Mouse (Mus musculus) liver, postnatal 0 days (tissue): ENCODE data around the gene Tomm5. TPM values are rescaled to one million over a fixed set of nuclear protein-coding genes. Genes with fewer than 3 reads are reported as not detected.
"Not testable (repeated sequence)": the region's sequence is repeated elsewhere in the genome, so short reads cannot be mapped to it uniquely, and the experiment has no call there.

Experiments
- ATAC-seq: fragments of 200-750 bp; cut with Nextera tagmentation; 2 replicates; pipeline ENCODE4 v1.8.0; 2017; ENCODE audit warnings: mild to moderate bottlenecking, moderate library complexity
- DNase-seq: peaks from one replicate; pipeline ENCODE4 v3.0.0-alpha.2; 2016
- H3K27ac ChIP-seq: fragments of 300-500 bp; sonication (generic); 2 replicates; pipeline ENCODE4 v1.5.1; 2014; ENCODE audit warnings: antibody characterized with exemption, moderate library complexity, mild to moderate bottlenecking, low read depth
- H3K27me3 ChIP-seq: fragments of 300-500 bp; sonication (generic); 2 replicates; pipeline ENCODE4 v1.6.1; 2014; ENCODE audit warnings: low read length, control low read depth, mixed read lengths; ENCODE audit not compliant: insufficient read depth
- H3K36me3 ChIP-seq: fragments of 300-500 bp; sonication (generic); replicated peaks from 2 replicates; pipeline ENCODE4 v1.6.1; 2014; ENCODE audit warnings: mild to moderate bottlenecking, control low read depth, low read length, moderate library complexity, mixed read lengths; ENCODE audit not compliant: insufficient read depth
- H3K4me1 ChIP-seq: fragments of 300-500 bp; sonication (generic); 2 replicates; pipeline ENCODE4 v1.6.1; 2014; ENCODE audit warnings: antibody characterized with exemption, mild to moderate bottlenecking, control low read depth; ENCODE audit not compliant: insufficient read depth
- H3K4me2 ChIP-seq: fragments of 300-500 bp; sonication (generic); 2 replicates; pipeline ENCODE4 v1.6.1; 2014; ENCODE audit warnings: low read depth, mild to moderate bottlenecking, low read length, moderate library complexity, mixed read lengths
- H3K4me3 ChIP-seq: fragments of 300-500 bp; sonication (generic); 2 replicates; pipeline ENCODE4 v1.5.1; 2014; ENCODE audit warnings: low read depth, low read length
- H3K9ac ChIP-seq: fragments of 300-500 bp; sonication (generic); replicated peaks from 2 replicates; pipeline ENCODE4 v1.6.1; 2014; ENCODE audit warnings: mild to moderate bottlenecking, moderate library complexity
- H3K9me3 ChIP-seq: fragments of 300-500 bp; sonication (generic); 2 replicates; pipeline ENCODE4 v1.6.1; 2016; ENCODE audit warnings: mild to moderate bottlenecking, control low read depth, low read length, mixed read lengths
- CTCF ChIP-seq: sonication (generic); IDR thresholded peaks from 2 replicates; pipeline ENCODE4 v1.5.1; 2016; ENCODE audit warnings: antibody characterized with exemption, low read depth
- EP300 ChIP-seq: IDR thresholded peaks from 2 replicates; pipeline ENCODE4 v1.6.1; 2016; ENCODE audit warnings: antibody characterized with exemption, low read depth, mild to moderate bottlenecking
- WGBS: fragments of 180-500 bp; shearing (Covaris S2); extraction: QIAGEN DNeasy Blood & Tissue Kit; methylation state at CpG from one replicate; pipeline ENCODE4 v1.1.7; 2014; ENCODE audit not compliant: insufficient replicate concordance; 5-methylcytosine and 5-hydroxymethylcytosine counted together
- polyA plus RNA-seq: library from polyadenylated mRNA; unstranded; fragments of >200 nt; fragmentation: Nextera tagmentation; extraction: Ambion mirVana; gene quantifications from 2 replicates; pipeline ENCODE4 v1.2.1, GENCODE M21; 2015

Gene Tomm5
- polyA plus RNA-seq, 1 experiment from 2014 or later = 144 TPM

- Histone ChIP-seq H3K36me3 (no peaks in the 10 kb centered on the region), H3K27ac (no peak overlapping the region), H3K27me3 (no peaks in the 10 kb centered on the region), H3K4me1 (peaks cover 10% of the 10 kb centered on the region; the same call in 1 of the 2 replicates), H3K9me3 (no peaks in the 10 kb centered on the region), H3K4me2 (no peak overlapping the region), H3K4me3 (no peak overlapping the region), H3K9ac (no peak overlapping the region)
- WGBS = 78% methylated on average over 15 of the region's 15 CpGs
- TF ChIP-seq EP300 (no peak), CTCF (no peak)
- ATAC-seq = peak; percentile 31; the same call in 1 of the 2 replicates
- no peak for DNase-seq
These were observed 35.5 kb downstream of the Tomm5 start for GRCm38 (mm10) chr4:45072261-45072973.

- H3K9me3 ChIP-seq = no peaks in the 10 kb centered on the region
- peaks cover 17% of the 10 kb centered on the region for H3K4me1 ChIP-seq
- no peak overlapping the region for H3K4me3 ChIP-seq
- ATAC-seq (no peak), DNase-seq (no peak)
- H3K9ac ChIP-seq = no peak overlapping the region
- no peak overlapping the region for H3K27ac ChIP-seq
- H3K36me3 ChIP-seq = no peaks in the 10 kb centered on the region
- H3K4me2 ChIP-seq = no peak overlapping the region
- 75% methylated on average over 4 of the region's 4 CpGs for WGBS
- TF ChIP-seq CTCF = no peak
- no peak for TF ChIP-seq EP300
- no peaks in the 10 kb centered on the region for H3K27me3 ChIP-seq
These were observed 40.2 kb downstream of the Tomm5 start for GRCm38 (mm10) chr4:45067742-45068141.

DNA sequence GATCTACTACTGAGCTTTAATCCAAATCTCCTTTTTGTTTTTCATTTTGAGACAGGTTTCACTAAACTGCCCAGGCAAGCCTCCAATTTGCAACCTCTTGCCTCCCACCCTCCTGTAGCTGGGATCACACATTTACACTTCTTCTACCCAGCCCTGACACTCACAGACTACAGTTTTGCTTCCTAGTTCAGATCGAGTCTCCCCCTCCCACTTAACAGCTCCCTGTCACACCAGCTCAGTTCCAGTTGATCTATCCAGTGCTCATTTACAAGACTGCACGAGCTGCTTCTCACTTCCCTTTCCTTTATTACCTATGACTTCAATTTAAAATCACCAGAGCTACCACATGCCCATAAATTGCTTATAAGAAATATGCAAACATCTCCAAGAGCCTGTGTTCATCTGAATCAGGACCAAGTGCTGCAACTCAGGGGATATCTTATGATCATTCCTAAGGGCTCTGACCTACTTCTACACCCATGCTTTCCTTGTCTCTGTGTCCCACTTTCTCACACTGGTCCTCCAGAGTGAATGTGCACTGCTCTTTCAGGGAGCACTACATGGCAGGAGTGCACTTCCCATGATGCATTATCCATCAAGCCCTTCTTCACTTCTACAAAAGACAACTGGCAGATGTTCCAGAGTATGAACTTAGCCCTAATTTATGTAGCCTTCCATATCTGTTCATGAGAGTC is 41.7 kb downstream of the Tomm5 start:
- Histone ChIP-seq H3K4me2 (no peak overlapping the region), H3K27ac (no peak overlapping the region), H3K4me1 (peaks cover 17% of the 10 kb centered on the region), H3K9ac (no peak overlapping the region), H3K9me3 (no peaks in the 10 kb centered on the region), H3K36me3 (peaks cover 3% of the 10 kb centered on the region; the same call in 1 of the 2 replicates), H3K4me3 (no peak overlapping the region), H3K27me3 (no peaks in the 10 kb centered on the region)
- TF ChIP-seq CTCF (no peak), EP300 (no peak)
- no peak for ATAC-seq
- WGBS = 26% methylated on average over 2 of the region's 2 CpGs
- DNase-seq = no peak

- H3K4me2 ChIP-seq = no peak overlapping the region
- peaks cover 14% of the 10 kb centered on the region for H3K4me1 ChIP-seq
- DNase-seq (no peak), ATAC-seq (no peak)
- H3K27me3 ChIP-seq = no peaks in the 10 kb centered on the region
- H3K27ac ChIP-seq = peak overlapping the region; percentile 29; the same call in 1 of the 2 replicates
- TF ChIP-seq CTCF = no peak
- TF ChIP-seq EP300 = no peak
- no peak overlapping the region for H3K4me3 ChIP-seq
- H3K9me3 ChIP-seq = no peaks in the 10 kb centered on the region
- no peak overlapping the region for H3K9ac ChIP-seq
- 75% methylated on average over 2 of the region's 2 CpGs for WGBS
- H3K36me3 ChIP-seq = peaks cover 3% of the 10 kb centered on the region; the same call in 1 of the 2 replicates
These were observed 43.3 kb downstream of the Tomm5 start for GRCm38 (mm10) chr4:45064577-45064976.

DNA sequence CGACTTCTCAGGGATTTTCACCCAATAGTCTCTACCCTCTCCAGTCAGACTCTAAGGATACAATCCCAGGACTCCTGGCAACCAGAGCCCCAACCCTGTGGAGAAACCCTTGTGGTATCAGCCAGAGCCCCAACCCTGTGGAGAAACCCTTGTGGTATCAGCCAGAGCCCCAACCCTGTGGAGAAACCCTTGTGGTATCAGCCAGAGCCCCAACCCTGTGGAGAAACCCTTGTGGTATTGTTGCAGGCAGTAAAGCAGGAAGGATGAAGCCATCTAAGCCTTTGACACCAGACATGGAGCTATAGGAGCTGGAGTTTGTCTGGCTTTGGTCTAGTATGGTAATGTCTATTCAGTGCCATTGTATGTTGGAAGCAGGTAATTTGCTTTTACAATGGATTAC is 44.1 kb downstream of the Tomm5 start:
- H3K27me3 ChIP-seq, ATAC-seq, H3K36me3 ChIP-seq, H3K9me3 ChIP-seq, H3K4me3 ChIP-seq, H3K4me2 ChIP-seq, H3K9ac ChIP-seq, DNase-seq: not testable (repeated sequence)
- WGBS = 56% methylated on average over 1 of the region's 1 CpGs
- Histone ChIP-seq H3K27ac (0 out of 2 replicates have a peak overlapping the region, but pooled peaks have one; percentile 29), H3K4me1 (peaks cover 14% of the 10 kb centered on the region)

DNA sequence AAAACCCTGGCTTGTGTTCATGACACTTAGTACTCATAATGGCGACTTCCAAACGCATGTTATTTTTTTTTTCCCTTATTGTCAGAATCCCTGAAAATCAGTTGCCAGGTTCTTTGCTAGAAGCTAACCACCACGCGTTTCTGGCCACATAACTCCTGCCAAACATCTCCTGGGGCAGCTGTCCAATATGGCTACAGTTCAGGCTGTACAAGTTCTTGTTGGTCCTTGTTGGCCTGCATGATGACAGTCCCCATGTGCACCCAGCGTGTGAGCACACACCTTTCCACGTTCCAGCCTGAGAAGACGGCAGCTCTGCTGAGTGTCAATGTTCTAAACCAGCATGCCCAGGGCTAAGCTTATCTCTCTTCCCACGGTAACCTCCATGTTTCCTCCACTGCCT is 52.5 kb downstream of the Tomm5 start:
- DNase-seq (no peak), ATAC-seq (no peak)
- H3K4me3 ChIP-seq = no peak overlapping the region
- no peaks in the 10 kb centered on the region for H3K9me3 ChIP-seq
- H3K27ac ChIP-seq = no peak overlapping the region
- H3K36me3 ChIP-seq = peaks cover 9% of the 10 kb centered on the region; the same call in 1 of the 2 replicates
- H3K27me3 ChIP-seq = no peaks in the 10 kb centered on the region
- 73% methylated on average over 8 of the region's 8 CpGs for WGBS
- H3K4me1 ChIP-seq = no peaks in the 10 kb centered on the region
- TF ChIP-seq EP300 = no peak
- no peak overlapping the region for H3K9ac ChIP-seq
- no peak overlapping the region for H3K4me2 ChIP-seq

Other genes starting within 250 kb of the Tomm5 start
- 448 and 458 TPM in 2 replicates for gene Grhpr, start 126.7 kb downstream of the Tomm5 start, polyA plus RNA-seq
- gene Zbtb5, start 95.7 kb downstream of the Tomm5 start, polyA plus RNA-seq = 5.4 and 6.5 TPM in 2 replicates
- 8.7 and 11.0 TPM in 2 replicates for gene Polr1e, start 89.5 kb downstream of the Tomm5 start, polyA plus RNA-seq
- gene Fbxo10, start 23.5 kb downstream of the Tomm5 start, polyA plus RNA-seq = 1.5 and 2.0 TPM in 2 replicates
- gene Frmpd1, start 76.8 kb upstream of the Tomm5 start, polyA plus RNA-seq = 0.02 and 0.04 TPM in 2 replicates
- gene Trmt10b, start 189.0 kb upstream of the Tomm5 start, polyA plus RNA-seq = 4.2 and 4.3 TPM in 2 replicates
- gene Dcaf10, start 234.0 kb upstream of the Tomm5 start, polyA plus RNA-seq = 4.9 and 5.4 TPM in 2 replicates
- gene Exosc3, start 234.6 kb upstream of the Tomm5 start, polyA plus RNA-seq = 36.4 and 37.4 TPM in 2 replicates